Mouse (Mus musculus): ENCODE measurements around the gene Cmbl. TPM values are rescaled to one million over a fixed set of nuclear protein-coding genes. Genes with fewer than 3 reads are reported as not detected.

The Cmbl gene
- polyA plus RNA-seq, 1 experiment, result not detected

DNA sequence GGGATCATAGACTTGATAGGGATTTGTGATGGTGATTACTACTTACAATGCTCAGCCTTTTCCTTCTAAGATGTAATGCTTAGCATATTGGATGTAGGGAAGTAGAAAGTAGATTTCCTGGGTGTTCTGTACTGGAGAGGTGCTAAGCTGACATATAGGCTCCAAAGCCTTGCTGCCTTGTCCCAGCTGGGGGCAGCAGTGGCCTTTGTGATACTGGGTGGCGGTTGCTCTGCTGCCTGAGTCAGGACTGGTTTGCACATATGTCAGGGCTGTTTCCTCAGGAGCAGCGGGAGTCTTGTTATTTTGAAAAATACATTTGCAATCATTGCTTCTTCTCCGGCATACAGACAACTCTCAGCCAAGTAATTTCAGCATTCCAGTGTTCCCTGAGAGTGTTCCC lies 45.8 kb downstream of the Cmbl start:
- Histone ChIP-seq H3K27me3 (replicated peaks) (no peaks in the 10 kb centered on the region), H3K4me3 (replicated peaks) (no peak overlapping the region), H3K4me1 (peaks cover 43% of the 10 kb centered on the region), H3K9me3 (no peaks in the 10 kb centered on the region), H3K36me3 (replicated peaks; ENCODE audit: low read length) (peaks cover 68% of the 10 kb centered on the region)
- TF ChIP-seq FLI1 (IDR thresholded peaks at IDR 0.05; ENCODE audit: low read length), result no peak
- TF ChIP-seq GATA1 (IDR thresholded peaks at IDR 0.05; ENCODE audit: borderline replicate concordance, low read length), result no peak

DNA sequence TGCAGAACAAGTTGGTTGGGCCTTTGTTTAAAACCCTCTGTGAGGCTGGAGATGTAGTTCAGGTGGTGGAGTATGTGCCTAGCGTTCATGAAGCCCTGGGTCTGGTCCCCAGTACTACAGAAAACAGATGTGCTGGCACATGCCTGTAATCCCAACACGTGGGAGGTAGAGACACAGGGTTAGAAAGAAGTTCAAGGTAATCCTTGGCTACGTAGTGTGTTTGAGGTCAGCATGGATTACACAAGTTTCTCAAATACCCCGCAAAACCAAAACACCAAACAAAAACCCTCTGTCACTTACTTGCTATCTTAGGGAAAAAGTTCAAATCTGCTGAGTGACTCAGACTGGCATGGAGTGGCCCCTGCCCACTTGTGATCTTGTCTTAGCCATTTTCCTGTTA lies 46.8 kb downstream of the Cmbl start:
- peaks cover 37% of the 10 kb centered on the region for H3K4me1 ChIP-seq
- TF ChIP-seq FLI1 (IDR thresholded peaks at IDR 0.05; ENCODE audit: low read length) (no peak), GATA1 (IDR thresholded peaks at IDR 0.05; ENCODE audit: borderline replicate concordance, low read length) (no peak)
- H3K9me3 ChIP-seq, result no peaks in the 10 kb centered on the region
- peaks cover 74% of the 10 kb centered on the region for H3K36me3 ChIP-seq (replicated peaks; ENCODE audit: low read length)
- H3K4me3 ChIP-seq (replicated peaks), result no peak overlapping the region
- no peaks in the 10 kb centered on the region for H3K27me3 ChIP-seq (replicated peaks)

DNA sequence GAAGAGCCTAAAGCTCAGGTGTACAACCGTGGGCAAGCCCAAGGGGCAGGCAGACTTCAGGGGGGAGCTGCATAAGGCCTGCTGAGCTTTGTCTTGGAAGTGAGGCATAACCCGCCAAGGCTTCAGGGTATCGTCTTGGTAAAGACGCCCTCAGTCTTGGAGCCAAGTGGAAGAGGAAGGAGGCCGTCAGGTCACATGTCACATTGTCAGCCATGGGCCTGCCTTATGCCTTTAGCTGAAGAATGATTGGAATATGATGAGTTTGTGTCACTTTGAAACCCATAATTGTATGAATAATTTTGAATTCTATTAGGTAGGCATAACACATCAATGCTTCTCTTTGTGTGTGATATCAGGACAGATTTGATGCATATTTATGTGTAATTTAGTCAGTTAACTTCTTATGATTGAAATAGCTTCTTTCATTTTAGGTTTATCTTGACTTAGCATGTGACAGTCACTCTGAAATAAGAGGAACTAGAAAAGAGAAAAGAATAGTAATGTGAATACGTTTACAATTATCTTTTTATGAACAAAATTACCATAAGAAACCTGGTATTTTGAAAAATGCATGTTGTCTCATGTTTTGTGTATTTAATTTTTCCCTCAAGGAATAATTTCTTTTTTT lies 48.8 kb downstream of the Cmbl start:
- H3K36me3 ChIP-seq (replicated peaks; ENCODE audit: low read length), result peaks cover 80% of the 10 kb centered on the region
- peaks cover 26% of the 10 kb centered on the region for H3K4me1 ChIP-seq
- no peak overlapping the region for H3K4me3 ChIP-seq (replicated peaks)
- H3K27me3 ChIP-seq (replicated peaks), result no peaks in the 10 kb centered on the region
- H3K9me3 ChIP-seq, result no peaks in the 10 kb centered on the region
- no peak for TF ChIP-seq FLI1 (IDR thresholded peaks at IDR 0.05; ENCODE audit: low read length)
- no peak for TF ChIP-seq GATA1 (IDR thresholded peaks at IDR 0.05; ENCODE audit: borderline replicate concordance, low read length)

DNA sequence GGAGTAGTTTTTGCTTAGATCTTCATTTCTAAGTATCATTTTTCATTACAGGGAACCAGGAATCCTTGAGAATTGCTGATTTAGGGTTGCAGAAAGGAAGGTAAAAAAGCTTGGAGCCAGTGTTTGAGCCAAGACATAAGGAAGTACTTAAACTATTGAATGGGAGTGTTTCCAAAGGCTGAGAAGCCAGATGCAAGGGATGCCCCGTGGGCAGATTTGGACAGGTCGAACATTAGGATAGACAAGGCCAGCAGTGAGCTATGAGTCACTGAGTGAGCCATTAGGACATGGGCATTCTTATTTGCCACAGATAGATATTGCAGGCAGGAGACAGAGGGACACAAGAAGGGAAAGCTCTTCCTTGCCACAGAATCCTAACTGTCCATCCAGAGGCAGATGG lies 49.5 kb downstream of the Cmbl start:
- peaks cover 26% of the 10 kb centered on the region for H3K4me1 ChIP-seq
- H3K27me3 ChIP-seq (replicated peaks), result no peaks in the 10 kb centered on the region
- no peaks in the 10 kb centered on the region for H3K9me3 ChIP-seq
- H3K36me3 ChIP-seq (replicated peaks; ENCODE audit: low read length), result peaks cover 80% of the 10 kb centered on the region
- H3K4me3 ChIP-seq (replicated peaks), result no peak overlapping the region
- no peak for TF ChIP-seq FLI1 (IDR thresholded peaks at IDR 0.05; ENCODE audit: low read length)
- no peak for TF ChIP-seq GATA1 (IDR thresholded peaks at IDR 0.05; ENCODE audit: borderline replicate concordance, low read length)

DNA sequence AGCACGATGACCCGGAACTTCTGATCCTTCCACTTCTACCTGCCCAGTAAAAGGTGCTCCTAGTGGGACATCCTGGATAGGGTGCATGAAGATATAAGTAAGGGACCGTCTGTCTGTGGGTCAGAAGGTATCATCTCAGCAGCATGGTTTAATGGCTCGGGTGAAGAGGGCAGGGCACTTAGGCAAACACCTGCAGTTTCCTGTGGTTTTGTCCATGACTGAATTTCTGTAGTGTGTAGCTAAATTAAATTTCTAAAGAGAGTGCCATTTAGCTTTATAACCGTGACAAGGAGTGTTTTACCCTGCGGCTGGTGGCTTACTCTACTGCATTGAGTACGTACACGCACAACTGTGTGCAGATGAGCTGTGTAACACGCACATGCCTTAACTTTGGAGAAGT lies 52.1 kb downstream of the Cmbl start:
- no peak for TF ChIP-seq GATA1 (IDR thresholded peaks at IDR 0.05; ENCODE audit: borderline replicate concordance, low read length)
- no peak for TF ChIP-seq FLI1 (IDR thresholded peaks at IDR 0.05; ENCODE audit: low read length)
- H3K4me1 ChIP-seq, result peaks cover 13% of the 10 kb centered on the region
- no peaks in the 10 kb centered on the region for H3K9me3 ChIP-seq
- no peaks in the 10 kb centered on the region for H3K27me3 ChIP-seq (replicated peaks)
- no peak overlapping the region for H3K4me3 ChIP-seq (replicated peaks)
- H3K36me3 ChIP-seq (replicated peaks; ENCODE audit: low read length), result peaks cover 76% of the 10 kb centered on the region

DNA sequence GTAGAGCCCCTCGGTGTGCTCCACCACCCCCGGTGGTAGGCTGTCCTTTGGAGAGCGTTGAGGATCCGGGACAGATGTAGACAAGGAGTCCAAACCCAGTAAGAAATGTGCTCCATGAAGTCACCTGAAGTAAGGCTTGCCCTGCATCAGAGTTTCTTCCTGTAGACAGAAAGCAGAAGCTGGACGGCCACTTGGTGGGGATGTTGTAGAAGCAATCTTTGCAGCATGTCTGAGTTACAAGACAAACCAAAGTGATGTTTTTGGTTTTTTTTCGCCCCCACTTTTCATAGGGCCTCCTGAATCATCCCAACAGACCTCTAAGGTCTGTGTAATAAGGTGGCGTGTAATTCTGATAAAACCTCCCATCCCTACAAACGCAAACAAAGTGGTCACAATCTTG lies 54.3 kb downstream of the Cmbl start:
- no peak overlapping the region for H3K4me3 ChIP-seq (replicated peaks)
- H3K9me3 ChIP-seq, result no peaks in the 10 kb centered on the region
- no peaks in the 10 kb centered on the region for H3K27me3 ChIP-seq (replicated peaks)
- peaks cover 9% of the 10 kb centered on the region; the same call in 1 of the 2 replicates for H3K4me1 ChIP-seq
- TF ChIP-seq GATA1 (IDR thresholded peaks at IDR 0.05; ENCODE audit: borderline replicate concordance, low read length) (no peak), FLI1 (IDR thresholded peaks at IDR 0.05; ENCODE audit: low read length) (no peak)
- H3K36me3 ChIP-seq (replicated peaks; ENCODE audit: low read length), result peaks cover 78% of the 10 kb centered on the region

DNA sequence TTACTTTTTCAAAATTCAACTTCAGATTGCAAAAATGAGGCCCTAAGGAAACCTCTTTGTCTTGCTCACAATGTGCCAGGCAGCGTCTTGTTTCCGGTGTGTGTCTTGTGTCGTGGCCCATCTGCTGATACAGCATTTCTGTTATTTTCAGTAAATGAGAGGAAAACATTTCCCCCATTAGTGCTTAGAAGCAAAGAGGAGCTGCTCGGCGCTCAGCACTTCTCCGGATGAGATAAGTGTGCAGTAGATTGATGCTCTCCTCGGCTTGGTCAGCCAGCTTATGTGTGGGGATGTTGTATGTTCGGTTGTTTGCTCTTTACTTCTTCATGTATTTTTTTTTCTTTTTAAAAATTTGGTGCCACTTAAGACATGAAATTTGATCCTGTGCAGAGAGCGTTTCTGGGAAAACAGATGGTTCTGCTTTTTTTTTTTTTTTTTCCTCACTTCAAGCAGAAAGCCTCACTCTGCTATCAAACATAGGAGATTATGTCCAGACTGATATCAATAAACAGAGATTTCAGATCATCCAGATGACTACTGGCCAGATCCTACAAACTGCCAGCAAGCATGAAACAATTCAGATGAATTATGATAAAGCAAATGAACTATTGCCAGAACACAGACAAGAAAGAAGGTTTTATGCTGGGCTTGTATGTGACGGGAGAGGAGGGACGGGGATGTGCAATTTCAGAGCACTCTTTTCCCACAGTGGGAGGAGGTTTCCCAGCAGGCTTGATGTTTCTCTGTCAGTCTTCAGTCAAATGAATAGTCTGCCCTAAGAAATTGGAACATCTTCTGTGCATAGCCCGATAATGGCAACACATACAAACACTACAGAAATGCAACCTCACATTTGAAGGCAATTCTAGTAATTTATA lies 62.3 kb downstream of the Cmbl start:
- Histone ChIP-seq H3K4me1 (peaks cover 14% of the 10 kb centered on the region), H3K9me3 (no peaks in the 10 kb centered on the region), H3K27me3 (replicated peaks) (no peaks in the 10 kb centered on the region), H3K4me3 (replicated peaks) (no peak overlapping the region), H3K36me3 (replicated peaks; ENCODE audit: low read length) (peaks cover 14% of the 10 kb centered on the region)
- TF ChIP-seq FLI1 (IDR thresholded peaks at IDR 0.05; ENCODE audit: low read length) (no peak), GATA1 (IDR thresholded peaks at IDR 0.05; ENCODE audit: borderline replicate concordance, low read length) (no peak)

DNA sequence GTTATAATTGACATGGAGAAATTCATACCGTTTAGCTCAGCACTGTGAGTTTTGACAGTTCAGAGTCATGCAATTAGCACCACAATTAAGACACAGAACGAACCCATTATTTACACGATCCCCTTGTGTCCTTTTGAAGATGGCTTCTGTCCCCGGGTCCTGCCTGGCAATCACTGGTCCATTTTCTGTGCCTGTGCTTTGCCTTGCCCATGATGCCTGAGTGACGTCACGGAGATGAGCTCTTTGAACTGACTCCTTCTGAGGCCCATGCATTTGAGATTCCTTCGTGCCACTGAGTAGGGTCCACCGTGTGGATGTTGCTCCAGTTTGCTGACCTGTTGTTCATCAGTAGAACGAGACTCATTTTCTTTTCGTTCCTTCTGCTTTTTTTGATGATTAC lies 63.0 kb downstream of the Cmbl start:
- H3K27me3 ChIP-seq (replicated peaks), result no peaks in the 10 kb centered on the region
- H3K4me1 ChIP-seq, result peaks cover 14% of the 10 kb centered on the region
- no peak overlapping the region for H3K4me3 ChIP-seq (replicated peaks)
- TF ChIP-seq FLI1 (IDR thresholded peaks at IDR 0.05; ENCODE audit: low read length), result no peak
- no peak for TF ChIP-seq GATA1 (IDR thresholded peaks at IDR 0.05; ENCODE audit: borderline replicate concordance, low read length)
- H3K36me3 ChIP-seq (replicated peaks; ENCODE audit: low read length), result peaks cover 8% of the 10 kb centered on the region
- no peaks in the 10 kb centered on the region for H3K9me3 ChIP-seq

DNA sequence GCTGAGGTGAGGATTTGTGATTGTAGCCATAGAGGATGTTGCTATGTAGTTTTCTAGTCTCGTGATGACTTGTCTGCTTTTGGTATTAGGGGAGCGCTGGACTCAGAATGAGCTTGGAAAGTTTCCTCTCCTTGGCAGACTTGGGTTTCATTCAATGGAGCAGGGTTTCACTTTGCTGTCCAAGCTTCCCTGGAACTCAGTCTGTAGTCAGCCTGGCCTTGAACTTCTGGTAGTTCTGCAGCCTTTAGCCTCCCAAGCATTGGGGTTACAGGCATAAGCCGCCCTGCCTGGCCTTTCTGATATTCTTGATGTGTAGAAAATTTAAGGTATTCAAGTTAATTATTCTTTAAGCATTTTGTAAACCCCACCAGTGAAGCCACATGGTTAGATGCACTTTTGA lies 64.4 kb downstream of the Cmbl start:
- Histone ChIP-seq H3K36me3 (replicated peaks; ENCODE audit: low read length) (no peaks in the 10 kb centered on the region), H3K9me3 (no peaks in the 10 kb centered on the region), H3K27me3 (replicated peaks) (no peaks in the 10 kb centered on the region), H3K4me1 (peaks cover 14% of the 10 kb centered on the region), H3K4me3 (replicated peaks) (no peak overlapping the region)
- TF ChIP-seq FLI1 (IDR thresholded peaks at IDR 0.05; ENCODE audit: low read length), result no peak
- no peak for TF ChIP-seq GATA1 (IDR thresholded peaks at IDR 0.05; ENCODE audit: borderline replicate concordance, low read length)

DNA sequence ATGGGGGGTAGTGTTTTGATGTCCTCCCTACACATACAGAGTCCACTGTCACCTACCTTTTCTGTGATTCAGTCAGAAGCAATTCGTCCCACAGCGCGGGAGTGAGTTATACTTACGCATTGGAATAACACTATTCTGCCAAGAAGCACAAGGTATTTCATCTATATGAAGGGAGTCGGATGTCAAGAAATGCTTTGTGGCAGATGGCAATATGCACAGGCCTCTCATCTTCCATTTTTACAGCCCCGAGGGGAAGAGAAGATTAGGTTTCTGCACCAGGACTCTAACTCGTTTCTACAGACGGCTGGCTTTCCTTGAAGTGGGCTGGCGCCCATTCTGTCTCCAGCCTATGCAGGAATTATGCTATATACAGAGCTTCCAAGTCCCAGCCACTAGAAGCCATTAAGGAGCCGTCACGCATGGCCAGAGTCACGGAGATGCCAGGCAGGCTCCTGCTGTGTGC lies 66.2 kb downstream of the Cmbl start:
- no peak for TF ChIP-seq FLI1 (IDR thresholded peaks at IDR 0.05; ENCODE audit: low read length)
- TF ChIP-seq GATA1 (IDR thresholded peaks at IDR 0.05; ENCODE audit: borderline replicate concordance, low read length), result no peak
- Histone ChIP-seq H3K4me1 (peaks cover 14% of the 10 kb centered on the region), H3K4me3 (replicated peaks) (no peak overlapping the region)

More for the DNA sequence above, 66.2 kb downstream of the Cmbl start:
- Histone ChIP-seq H3K36me3 (replicated peaks; ENCODE audit: low read length) (no peaks in the 10 kb centered on the region), H3K27me3 (replicated peaks) (no peaks in the 10 kb centered on the region), H3K9me3 (no peaks in the 10 kb centered on the region)
